Mouse (Mus musculus) adrenal gland (tissue): Measurements from ENCODE around the gene Trim8.

Experiments used
- intact Hi-C: fragments of 180-260 bp; cut with DNase I; formaldehyde crosslinking; loops from one replicate; pipeline ENCODE4 v1.15.1; 2025

Trim8 gene

GRCm38 (mm10) chr19:46478826-46479225, 22.7 kb upstream of the Trim8 start:
- intact Hi-C loops: no loop called here

- intact Hi-C loops: no loop called here
Measured at GRCm38 (mm10) chr19:46479306-46480075, 22.0 kb upstream of the Trim8 start.

- intact Hi-C loops: no loop called here
Measured at GRCm38 (mm10) chr19:46480624-46481345, 20.7 kb upstream of the Trim8 start.

GRCm38 (mm10) chr19:46481352-46481751, 20.1 kb upstream of the Trim8 start:
- intact Hi-C loops: no loop called here

- intact Hi-C loops: no loop called here
Measured at GRCm38 (mm10) chr19:46481756-46482155, 19.7 kb upstream of the Trim8 start.

GRCm38 (mm10) chr19:46482896-46483516, 18.5 kb upstream of the Trim8 start:
- intact Hi-C loops: no loop called here

- intact Hi-C loops: no loop called here
Measured at GRCm38 (mm10) chr19:46483701-46484328, 17.7 kb upstream of the Trim8 start.

GRCm38 (mm10) chr19:46484518-46484917, 17.0 kb upstream of the Trim8 start:
- intact Hi-C loops: no loop called here

GRCm38 (mm10) chr19:46485847-46486246, 15.7 kb upstream of the Trim8 start:
- intact Hi-C loops: no loop called here

GRCm38 (mm10) chr19:46486709-46487108, 14.8 kb upstream of the Trim8 start:
- intact Hi-C loops: no loop called here

- intact Hi-C loops: no loop called here
Measured at GRCm38 (mm10) chr19:46489448-46489847, 12.1 kb upstream of the Trim8 start.

GRCm38 (mm10) chr19:46490634-46491033, 10.9 kb upstream of the Trim8 start:
- intact Hi-C loops: no loop called here

- intact Hi-C loops: no loop called here
Measured at GRCm38 (mm10) chr19:46495136-46495535, 6.4 kb upstream of the Trim8 start.

GRCm38 (mm10) chr19:46497230-46497629, 4.3 kb upstream of the Trim8 start:
- intact Hi-C loops: no loop called here

GRCm38 (mm10) chr19:46499539-46499835, 2.0 kb upstream of the Trim8 start:
- intact Hi-C loops: no loop called here

- intact Hi-C loops: loop anchor here (5.0 kb wide), 1 partner anchor 48 kb away; no protein-coding TSS in a partner anchor
Measured at GRCm38 (mm10) chr19:46499836-46500580, 1.5 kb upstream of the Trim8 start.

- intact Hi-C loops: loop anchor here (5.0 kb wide), 1 partner anchor 48 kb away; no protein-coding TSS in a partner anchor
Measured at GRCm38 (mm10) chr19:46500581-46501341, 741 bp upstream of the Trim8 start.

- intact Hi-C loops: loop anchor here (5.0 kb wide), 1 partner anchor 50 kb away; no protein-coding TSS in a partner anchor
Measured at GRCm38 (mm10) chr19:46502069-46502455, 560 bp downstream of the Trim8 start.

- intact Hi-C loops: loop anchor here (5.0 kb wide), 1 partner anchor 50 kb away; no protein-coding TSS in a partner anchor
Measured at GRCm38 (mm10) chr19:46502471-46503166, 1.1 kb downstream of the Trim8 start.
